Mouse (Mus musculus): ENCODE measurements at regions not wholly inside any gene's neighbourhood (a gene's known extent, or its start where the extent isn't known, plus 50 kb on each side); places are given as distances from the start of the nearest gene placed in this dataset.
"Not testable (repeated sequence)": the region's sequence is repeated elsewhere in the genome, so short reads cannot be mapped to it uniquely, and the experiment has no call there.

DNA sequence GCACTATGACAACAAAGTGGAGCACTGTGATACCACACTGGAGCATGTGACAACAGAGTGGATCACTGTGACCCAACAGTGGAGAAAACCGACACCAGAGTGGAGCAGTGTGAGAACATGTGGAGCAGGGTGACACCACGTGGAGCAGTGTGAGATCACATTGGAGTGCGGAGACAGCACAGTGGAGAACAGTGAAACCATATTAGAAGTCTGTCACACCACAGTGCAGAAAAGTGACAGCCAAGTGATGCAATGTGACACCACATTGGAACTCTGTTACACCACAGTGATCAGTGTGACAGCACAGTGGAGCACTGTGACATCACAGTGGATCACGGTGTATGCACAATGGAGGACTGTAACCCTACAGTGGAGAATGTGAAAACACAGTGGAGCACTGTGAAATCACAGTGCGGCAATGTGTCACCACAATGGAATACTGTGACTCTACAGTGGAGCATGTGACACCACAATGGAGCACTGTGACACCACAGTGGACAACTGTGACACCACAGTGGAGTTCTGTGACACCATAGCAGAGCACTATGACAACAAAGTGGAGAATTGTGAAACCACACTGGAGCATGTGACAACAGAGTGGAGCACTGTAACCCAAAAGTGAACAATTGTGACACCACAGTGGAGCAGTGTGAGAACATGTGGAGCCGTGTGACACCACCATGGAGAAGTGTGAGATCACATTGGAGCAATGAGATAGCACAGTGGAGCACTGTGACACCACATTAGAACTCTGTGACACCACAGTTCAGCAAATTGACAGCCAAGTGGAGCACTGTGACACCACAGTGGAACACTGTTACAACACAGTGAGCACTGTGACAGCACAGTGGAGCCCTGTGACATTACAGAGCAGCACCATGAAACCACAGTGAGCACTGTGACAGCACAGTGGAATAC is 98.6 kb upstream of the Vmn1r2 start:
- ATAC-seq (replicated peaks in 1 of 2; ENCODE audit: insufficient read depth in 1 of 2, low FRiP score in 2 of 2, low TSS enrichment in 1 of 2, low read depth in 1 of 2, poor library complexity in 2 of 2, severe bottlenecking in 2 of 2), result no peak

DNA sequence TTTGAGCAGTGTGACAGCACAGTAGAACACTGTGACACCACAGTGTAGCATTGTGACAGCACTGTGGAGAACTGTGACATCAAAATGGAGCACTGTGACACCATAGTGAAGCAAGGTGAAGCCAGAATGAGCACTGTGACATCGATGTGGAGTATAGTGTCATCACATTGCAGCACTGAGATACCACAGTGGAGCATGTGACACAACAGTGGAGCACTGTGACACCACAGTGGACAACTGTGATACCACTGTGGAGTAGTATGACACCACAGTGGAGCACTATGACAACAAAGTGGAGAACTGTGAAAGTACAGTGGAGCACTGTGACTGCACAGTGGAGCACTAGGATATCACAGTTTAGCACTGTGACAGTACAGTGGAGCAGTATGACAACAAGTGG is 97.8 kb upstream of the Vmn1r2 start:
- ATAC-seq (replicated peaks in 1 of 2; ENCODE audit: insufficient read depth in 1 of 2, low FRiP score in 2 of 2, low TSS enrichment in 1 of 2, low read depth in 1 of 2, poor library complexity in 2 of 2, severe bottlenecking in 2 of 2), result peak in 1 of 2 experiments; percentile 8; a peak in 1 of 4 replicates

DNA sequence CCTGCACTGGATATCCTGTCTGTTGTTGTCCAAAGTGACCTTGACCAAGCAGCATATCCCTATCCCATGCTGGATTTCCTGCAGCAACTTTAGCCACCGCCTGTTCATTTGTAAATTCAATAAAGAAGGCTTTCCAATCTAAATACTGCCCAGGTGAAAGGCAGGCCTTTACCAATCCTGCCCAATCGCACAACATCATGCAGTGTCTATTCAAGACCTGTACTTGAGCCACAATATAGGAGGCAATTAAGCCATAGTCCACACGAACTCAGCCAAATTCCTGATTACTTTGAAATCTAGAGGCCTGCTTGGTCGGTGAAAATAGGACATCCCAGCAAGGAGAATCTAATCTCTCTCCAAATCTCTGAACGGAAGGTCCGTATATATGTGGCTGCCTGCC is 95.8 kb upstream of the Vmn1r2 start:
- not testable (repeated sequence) for ATAC-seq (replicated peaks in 1 of 2; ENCODE audit: insufficient read depth in 1 of 2, low FRiP score in 2 of 2, low TSS enrichment in 1 of 2, low read depth in 1 of 2, poor library complexity in 2 of 2, severe bottlenecking in 2 of 2)

DNA sequence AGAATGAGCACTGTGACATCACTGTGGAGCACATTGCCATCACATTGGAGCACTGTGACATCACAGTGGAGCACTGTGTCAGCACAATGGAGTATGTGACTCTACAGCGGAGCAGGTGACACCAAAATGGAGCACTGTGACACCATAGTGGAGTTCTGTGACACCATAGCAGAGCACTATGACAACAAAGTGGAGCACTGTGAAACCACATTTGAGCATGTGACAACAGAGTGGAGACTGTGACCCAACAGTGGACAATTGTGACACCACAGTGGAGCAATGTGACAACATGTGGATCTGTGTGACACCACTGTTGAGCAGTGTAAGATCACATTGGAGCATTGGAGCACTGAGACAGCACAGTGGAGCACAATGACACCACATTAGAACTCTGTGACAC is 87.2 kb upstream of the Vmn1r2 start:
- ATAC-seq (replicated peaks in 1 of 2; ENCODE audit: insufficient read depth in 1 of 2, low FRiP score in 2 of 2, low TSS enrichment in 1 of 2, low read depth in 1 of 2, poor library complexity in 2 of 2, severe bottlenecking in 2 of 2), result no peak

DNA sequence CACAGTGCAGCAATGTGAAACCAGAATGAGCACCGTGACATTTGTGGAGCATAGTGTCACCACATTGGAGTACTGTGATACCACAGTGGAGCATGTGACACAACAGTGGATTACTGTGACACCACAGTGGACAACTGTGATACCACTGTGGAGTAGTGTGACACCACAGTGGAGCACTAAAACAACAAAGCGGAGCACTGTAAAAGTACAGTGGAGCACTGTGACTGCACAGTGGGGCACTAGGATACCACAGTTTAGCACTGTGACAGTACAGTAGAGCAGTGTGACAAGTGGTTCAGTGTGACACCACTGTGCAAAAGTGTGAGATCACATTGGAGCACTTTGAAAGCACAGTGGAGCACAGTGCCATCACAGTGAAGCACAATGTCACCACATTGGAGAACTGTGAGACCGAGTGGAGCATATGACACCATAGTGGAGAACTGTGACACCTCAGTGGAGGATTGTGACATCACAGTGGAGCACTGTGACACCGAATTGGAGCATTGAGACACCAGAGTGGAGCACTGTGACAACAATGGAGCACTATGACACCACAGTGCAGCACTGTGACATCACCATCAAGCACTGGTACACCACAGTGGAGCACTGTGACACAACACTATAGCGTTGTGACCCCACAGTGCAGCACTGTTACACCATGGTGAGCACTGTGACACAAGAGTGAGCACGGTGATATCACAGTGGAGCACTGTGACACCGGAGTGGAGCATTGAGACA is 86.6 kb upstream of the Vmn1r2 start:
- ATAC-seq (replicated peaks in 1 of 2; ENCODE audit: insufficient read depth in 1 of 2, low FRiP score in 2 of 2, low TSS enrichment in 1 of 2, low read depth in 1 of 2, poor library complexity in 2 of 2, severe bottlenecking in 2 of 2), result 0 out of 4 replicates have a peak, but pooled peaks of 1 of the 2 experiments have one; percentile 6

DNA sequence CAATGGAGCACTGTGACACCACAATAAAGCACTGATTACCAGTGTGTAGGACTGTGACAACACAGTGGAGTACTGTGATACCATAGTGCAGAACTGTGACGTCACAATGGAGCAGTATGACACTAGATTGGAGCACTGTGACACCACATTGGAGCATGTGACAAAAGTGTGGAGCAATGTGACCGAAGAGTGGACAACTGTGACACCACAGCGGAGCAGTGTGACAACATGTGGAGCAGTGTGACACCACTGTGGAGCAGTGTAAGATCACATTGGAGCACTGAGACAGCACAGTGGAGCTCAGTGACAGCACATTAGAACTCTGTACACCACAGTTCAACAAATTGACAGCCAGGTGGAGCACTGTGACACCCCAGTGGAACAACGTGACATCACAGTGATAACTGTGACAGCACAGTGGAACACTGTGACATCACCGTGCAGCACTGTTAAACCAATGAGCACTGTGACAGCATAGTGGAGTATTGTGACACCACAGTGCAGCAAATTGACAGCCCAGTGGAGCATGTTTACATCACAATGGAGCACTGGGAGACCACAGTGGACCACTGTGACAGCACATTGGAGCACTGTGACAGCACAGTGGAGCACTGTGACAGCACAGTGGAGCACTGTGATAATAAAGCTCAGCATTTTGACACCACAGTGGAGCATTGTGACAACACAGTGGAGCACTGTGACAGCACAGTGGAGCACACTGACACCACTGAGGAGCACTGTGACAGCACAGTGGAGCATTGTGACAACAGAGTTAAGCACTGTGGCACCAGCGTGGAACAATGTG is 85.8 kb upstream of the Vmn1r2 start:
- ATAC-seq (replicated peaks in 1 of 2; ENCODE audit: insufficient read depth in 1 of 2, low FRiP score in 2 of 2, low TSS enrichment in 1 of 2, low read depth in 1 of 2, poor library complexity in 2 of 2, severe bottlenecking in 2 of 2), result peak in 1 of 2 experiments; percentile 6; a peak in 1 of 4 replicates

DNA sequence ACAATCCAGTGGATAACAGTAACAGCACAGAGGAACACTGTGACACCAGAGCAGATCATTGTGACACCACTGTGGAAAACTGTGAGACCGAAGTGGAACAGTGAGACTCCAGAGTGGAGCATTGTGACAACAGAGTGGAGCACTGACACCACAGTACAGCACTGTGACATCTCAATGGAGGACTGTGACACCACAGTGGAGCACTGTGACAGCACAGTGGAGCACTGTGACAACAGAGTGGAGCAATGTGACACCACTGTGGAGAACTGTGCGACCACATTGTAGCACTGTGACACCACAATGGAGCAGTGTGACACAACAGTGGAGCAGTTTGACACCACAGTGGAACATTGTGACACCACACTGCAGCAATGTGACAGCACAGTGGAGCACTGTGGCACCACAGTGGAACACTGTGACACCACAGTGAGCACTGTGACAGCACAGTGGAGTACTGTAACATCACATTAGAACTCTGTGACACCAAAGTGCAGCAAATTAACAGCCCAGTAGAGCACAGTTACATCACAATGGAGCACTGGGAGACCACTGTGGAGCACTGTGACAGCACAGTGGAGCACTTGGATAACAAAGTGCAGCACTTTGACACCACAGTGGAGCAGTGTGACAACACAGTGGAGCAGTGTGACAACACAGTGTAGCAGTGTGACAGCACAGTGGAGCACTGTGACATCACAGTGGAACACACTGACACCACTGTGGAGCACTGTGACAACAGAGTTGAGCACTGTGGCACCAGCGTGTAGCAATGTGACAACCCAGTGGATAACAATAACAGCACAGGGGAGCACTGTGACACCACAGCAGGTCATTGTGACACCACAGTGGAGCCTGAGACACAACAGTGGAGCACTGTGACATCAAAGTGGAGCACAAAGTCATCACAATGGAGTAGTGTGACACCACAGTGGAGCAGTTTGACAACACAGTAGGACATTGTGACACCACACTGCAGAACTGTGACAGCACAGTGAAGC is 84.9 kb upstream of the Vmn1r2 start:
- peak; percentile 2 to 4; a peak in 1 of 4 replicates for ATAC-seq (replicated peaks in 1 of 2; ENCODE audit: insufficient read depth in 1 of 2, low FRiP score in 2 of 2, low TSS enrichment in 1 of 2, low read depth in 1 of 2, poor library complexity in 2 of 2, severe bottlenecking in 2 of 2)

DNA sequence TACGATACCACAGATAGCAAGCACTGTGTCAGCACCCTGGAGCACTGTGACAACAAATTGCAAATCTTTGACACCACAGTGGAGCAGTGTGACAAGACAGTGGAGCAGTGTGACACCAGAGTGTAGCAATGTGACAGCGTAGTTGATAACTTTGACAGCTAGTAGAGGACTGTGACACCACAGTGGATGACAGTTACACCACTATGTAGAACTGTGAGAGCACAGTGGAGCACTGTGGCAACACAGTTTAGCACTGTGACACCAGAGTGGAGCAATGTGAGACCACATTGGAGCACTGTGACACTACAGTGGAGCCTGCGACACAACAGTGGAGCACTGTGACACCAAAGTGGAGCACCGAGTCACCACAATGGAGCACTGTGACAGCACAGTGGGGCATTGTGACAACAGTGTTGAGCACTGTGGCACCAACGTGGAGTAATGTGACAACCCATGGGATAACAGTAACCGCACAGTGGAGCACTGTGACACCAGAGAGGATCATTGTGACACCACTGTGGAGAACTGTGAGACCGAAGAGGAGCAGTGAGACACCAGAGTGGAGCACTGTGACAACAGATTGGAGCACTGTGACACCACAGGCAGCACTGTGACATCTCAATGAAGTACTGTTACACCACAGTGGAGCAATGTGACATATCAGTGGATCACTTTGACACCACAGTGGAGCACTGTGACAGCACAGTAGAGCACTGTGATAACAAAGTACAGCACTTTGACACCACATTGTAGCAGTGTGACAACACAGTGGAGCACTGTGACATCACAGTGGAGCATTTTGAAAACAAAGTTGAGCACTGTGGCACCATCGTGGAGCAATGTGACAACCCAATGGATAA is 83.7 kb upstream of the Vmn1r2 start:
- peak; percentile 6 to 8; a peak in 3 of 4 replicates for ATAC-seq (replicated peaks in 1 of 2; ENCODE audit: insufficient read depth in 1 of 2, low FRiP score in 2 of 2, low TSS enrichment in 1 of 2, low read depth in 1 of 2, poor library complexity in 2 of 2, severe bottlenecking in 2 of 2)

DNA sequence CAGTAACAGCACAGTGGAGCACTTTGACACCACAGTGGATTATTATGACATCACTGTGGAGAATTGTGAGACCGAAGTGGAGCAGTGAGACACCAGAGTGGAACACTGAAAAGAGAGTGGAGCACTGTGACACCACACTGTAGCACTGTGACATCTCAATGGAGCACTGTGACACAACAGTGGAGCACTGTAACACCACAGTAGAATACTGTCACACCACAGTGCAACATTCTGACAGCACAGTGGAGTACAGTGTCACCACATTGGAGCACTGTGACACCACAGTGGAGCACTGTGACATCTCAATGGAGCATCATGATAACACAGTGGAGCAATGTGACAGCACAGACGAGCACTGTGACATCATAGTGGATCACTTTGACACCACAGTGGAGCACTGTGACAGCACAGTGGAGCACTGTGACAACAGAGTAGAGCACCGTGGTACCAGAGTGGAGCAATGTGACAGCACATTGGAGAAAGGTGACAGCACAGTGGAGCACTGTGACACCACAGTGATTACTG is 83.0 kb upstream of the Vmn1r2 start:
- peak in 1 of 2 experiments; percentile 4; a peak in 2 of 4 replicates for ATAC-seq (replicated peaks in 1 of 2; ENCODE audit: insufficient read depth in 1 of 2, low FRiP score in 2 of 2, low TSS enrichment in 1 of 2, low read depth in 1 of 2, poor library complexity in 2 of 2, severe bottlenecking in 2 of 2)

DNA sequence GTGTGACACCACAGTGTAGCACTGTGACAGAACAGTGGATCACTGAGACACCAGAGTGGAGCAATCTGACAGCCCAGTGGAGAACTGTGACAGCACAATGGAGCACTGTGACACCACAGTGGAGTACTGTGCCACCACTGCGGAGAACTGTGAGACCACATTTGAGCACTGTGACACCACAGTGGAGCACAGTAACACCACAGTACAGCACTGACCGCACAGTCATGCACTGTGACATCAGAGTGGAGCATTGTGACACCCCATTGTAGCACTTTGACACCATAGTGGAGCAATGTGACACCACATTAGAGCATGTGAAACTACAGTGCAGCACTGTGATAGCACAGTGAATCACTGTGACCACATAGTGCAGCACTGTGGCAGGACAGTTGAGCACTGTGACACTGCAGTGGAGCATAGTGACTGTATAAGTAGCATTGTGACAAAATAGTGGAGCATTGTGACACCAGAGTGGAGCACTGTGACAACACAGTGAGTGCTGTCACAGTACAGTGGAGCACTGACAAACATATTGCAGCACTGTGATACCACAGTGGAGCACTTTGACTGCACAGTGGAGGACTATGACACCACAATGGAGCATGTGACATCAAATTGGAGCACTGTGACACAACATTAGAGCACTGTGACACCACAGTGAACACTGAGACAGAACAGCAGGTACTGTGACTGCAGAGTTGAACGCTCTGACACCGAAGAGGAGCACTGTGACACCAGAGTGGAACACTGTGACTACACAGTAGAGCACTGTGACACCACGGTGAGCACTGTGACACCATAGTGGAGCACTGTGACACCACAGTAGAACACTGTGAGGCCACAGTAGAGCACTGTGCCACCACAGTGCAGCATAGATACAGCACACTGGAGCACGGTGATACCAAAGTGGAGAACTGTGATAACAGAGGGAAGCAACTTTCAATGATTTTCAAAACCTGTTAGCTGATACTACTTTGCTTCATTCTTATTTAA is 81.4 kb upstream of the Vmn1r2 start:
- no peak for ATAC-seq (replicated peaks in 1 of 2; ENCODE audit: insufficient read depth in 1 of 2, low FRiP score in 2 of 2, low TSS enrichment in 1 of 2, low read depth in 1 of 2, poor library complexity in 2 of 2, severe bottlenecking in 2 of 2)

DNA sequence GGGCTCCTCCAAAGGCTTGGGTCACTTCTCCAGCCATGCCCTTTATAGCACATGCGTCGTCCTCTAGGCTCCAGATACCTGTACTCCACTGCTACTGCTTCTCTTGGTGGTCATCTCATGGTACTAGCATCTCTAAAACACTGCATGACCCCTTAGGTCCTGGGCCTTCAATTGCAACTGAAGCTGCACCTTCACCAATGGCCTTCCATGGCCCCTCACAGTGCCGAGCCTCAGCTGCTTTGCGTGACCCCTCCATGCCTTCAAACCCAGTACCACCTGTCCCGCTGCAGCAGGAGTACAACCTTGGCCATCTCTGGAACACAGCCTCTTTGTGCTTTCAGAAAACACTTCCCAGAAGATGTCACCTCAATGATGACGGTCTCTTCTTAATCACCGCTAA is 79.5 kb upstream of the Vmn1r2 start:
- not testable (repeated sequence) for ATAC-seq (replicated peaks in 1 of 2; ENCODE audit: insufficient read depth in 1 of 2, low FRiP score in 2 of 2, low TSS enrichment in 1 of 2, low read depth in 1 of 2, poor library complexity in 2 of 2, severe bottlenecking in 2 of 2)

DNA sequence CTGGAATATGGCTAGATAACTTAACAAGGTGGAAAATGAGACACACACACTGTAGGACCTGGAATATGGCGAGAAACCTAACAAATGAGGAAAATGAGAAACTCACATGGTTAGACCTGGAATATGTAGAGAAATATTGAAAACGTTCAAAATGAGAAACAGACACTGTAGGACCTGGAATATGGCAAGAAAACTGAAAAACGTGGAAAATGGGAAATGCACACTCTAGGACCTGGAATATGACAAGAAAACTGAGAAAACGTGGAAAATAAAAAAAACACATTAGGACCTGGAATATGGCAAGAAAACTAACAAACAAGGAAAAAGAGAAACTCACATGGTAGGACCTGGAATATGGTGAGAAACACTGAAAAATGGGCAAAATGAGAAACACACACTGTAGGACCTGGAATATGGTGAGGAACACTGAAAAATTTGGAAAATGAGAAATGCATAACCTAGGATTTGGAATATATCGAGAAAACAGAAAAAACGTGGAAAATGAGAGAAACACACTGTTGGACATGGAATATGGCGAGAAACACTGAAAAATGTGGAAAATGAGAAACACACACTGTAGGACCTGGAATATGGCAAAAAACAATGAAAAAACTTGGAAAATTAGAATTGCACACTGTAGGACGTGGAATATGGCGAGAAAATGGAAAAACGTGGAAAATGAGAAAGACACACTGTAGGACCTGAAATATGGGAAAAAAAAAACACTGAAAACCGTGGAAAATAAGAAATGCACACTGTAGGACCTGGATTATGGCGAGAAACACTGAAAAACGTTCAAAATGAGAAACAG is 77.3 kb upstream of the Vmn1r2 start:
- ATAC-seq (replicated peaks in 1 of 2; ENCODE audit: insufficient read depth in 1 of 2, low FRiP score in 2 of 2, low TSS enrichment in 1 of 2, low read depth in 1 of 2, poor library complexity in 2 of 2, severe bottlenecking in 2 of 2), result peak; percentile 63 to 65

DNA sequence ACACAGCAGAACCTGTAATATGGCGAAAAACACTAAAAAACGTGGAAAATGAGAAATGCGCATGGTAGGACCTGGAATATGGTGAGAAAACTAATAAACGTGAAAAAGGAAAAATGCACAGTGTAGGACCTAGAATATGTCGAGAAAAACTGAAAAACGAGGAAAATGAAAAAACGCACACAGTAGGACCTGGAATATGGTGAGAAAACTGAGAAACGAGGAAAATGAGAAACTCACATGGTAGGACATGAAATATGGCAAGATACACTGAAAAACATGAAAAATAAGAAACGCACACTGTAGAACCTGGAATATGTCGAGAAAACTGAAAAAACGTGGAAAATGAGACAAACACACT is 76.8 kb upstream of the Vmn1r2 start:
- ATAC-seq (replicated peaks in 1 of 2; ENCODE audit: insufficient read depth in 1 of 2, low FRiP score in 2 of 2, low TSS enrichment in 1 of 2, low read depth in 1 of 2, poor library complexity in 2 of 2, severe bottlenecking in 2 of 2), result peak; percentile 52 to 61

DNA sequence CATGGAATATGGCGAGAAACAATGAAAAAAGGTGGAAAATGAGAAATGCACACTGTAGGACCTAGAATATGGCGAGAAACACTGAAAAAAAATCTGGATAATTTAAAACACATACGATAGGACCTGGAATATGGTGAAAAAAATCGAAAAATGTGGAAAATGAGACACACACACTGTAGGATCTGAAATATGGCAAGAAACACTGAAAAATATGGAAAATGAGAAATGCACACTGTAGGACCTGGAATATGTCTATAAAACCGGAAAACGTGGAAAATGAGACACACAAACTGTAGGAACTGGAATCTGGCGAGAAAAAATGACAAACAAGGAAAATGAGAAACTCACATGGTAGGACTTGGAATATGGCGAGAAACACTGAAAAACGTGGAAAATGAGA is 76.4 kb upstream of the Vmn1r2 start:
- ATAC-seq (replicated peaks in 1 of 2; ENCODE audit: insufficient read depth in 1 of 2, low FRiP score in 2 of 2, low TSS enrichment in 1 of 2, low read depth in 1 of 2, poor library complexity in 2 of 2, severe bottlenecking in 2 of 2), result peak in 1 of 2 experiments; percentile 3; a peak in 2 of 4 replicates

Measured in hematopoietic stem cell, adult 5-6 weeks (primary cell).